Mouse (Mus musculus): ENCODE measurements around the gene Vat1.
A peak's percentile ranks its signal among the peaks of the same experiment; 100 is the strongest.
"Not testable (repeated sequence)": the region's sequence is repeated elsewhere in the genome, so short reads cannot be mapped to it uniquely, and the experiment has no call there.

Vat1 gene

GRCm38 (mm10) chr11:101465101-101465868 is 745 bp downstream of the Vat1 start:
- DNase-seq = peak; percentile 37

- DNase-seq = no peak
Measured at GRCm38 (mm10) chr11:101464211-101465100, 1.6 kb downstream of the Vat1 start, which contains the start of gene Rnd2. TSS of gene Rnd2 (plus strand) at chr11:101464999.

GRCm38 (mm10) chr11:101462583-101463440 is 3.2 kb downstream of the Vat1 start:
- DNase-seq = no peak

GRCm38 (mm10) chr11:101462141-101462540 is 3.9 kb downstream of the Vat1 start:
- no peak for DNase-seq

- DNase-seq = no peak
Measured at GRCm38 (mm10) chr11:101460321-101460720, 5.7 kb downstream of the Vat1 start.

GRCm38 (mm10) chr11:101459716-101460115 is 6.3 kb downstream of the Vat1 start:
- DNase-seq = no peak

- no peak for DNase-seq
Measured at GRCm38 (mm10) chr11:101458217-101458616, 7.8 kb downstream of the Vat1 start.

GRCm38 (mm10) chr11:101457631-101458030 is 8.4 kb downstream of the Vat1 start:
- no peak for DNase-seq

- DNase-seq = no peak
Measured at GRCm38 (mm10) chr11:101455627-101456026, 10.4 kb downstream of the Vat1 start.

GRCm38 (mm10) chr11:101454702-101455101 is 11.3 kb downstream of the Vat1 start:
- no peak for DNase-seq

GRCm38 (mm10) chr11:101452093-101452774 is 13.8 kb downstream of the Vat1 start:
- no peak for DNase-seq

GRCm38 (mm10) chr11:101451536-101451935 is 14.5 kb downstream of the Vat1 start:
- DNase-seq = no peak

GRCm38 (mm10) chr11:101450394-101450793 is 15.6 kb downstream of the Vat1 start:
- DNase-seq = no peak

- DNase-seq = not testable (repeated sequence)
Measured at GRCm38 (mm10) chr11:101449596-101449995, 16.4 kb downstream of the Vat1 start.

- DNase-seq = no peak
Measured at GRCm38 (mm10) chr11:101448899-101449298, 17.1 kb downstream of the Vat1 start.

GRCm38 (mm10) chr11:101448274-101448746 is 17.7 kb downstream of the Vat1 start, which contains the start of gene Ifi35:
TSS of gene Ifi35 (plus strand) at chr11:101448407.
- no peak for DNase-seq

- no peak for DNase-seq
Measured at GRCm38 (mm10) chr11:101447786-101448185, 18.2 kb downstream of the Vat1 start.

- not testable (repeated sequence) for DNase-seq
Measured at GRCm38 (mm10) chr11:101446860-101447259, 19.2 kb downstream of the Vat1 start.

GRCm38 (mm10) chr11:101446319-101446718 is 19.7 kb downstream of the Vat1 start:
- DNase-seq = no peak

GRCm38 (mm10) chr11:101442760-101443159 is 23.3 kb downstream of the Vat1 start:
- no peak for DNase-seq

GRCm38 (mm10) chr11:101442127-101442693 is 23.8 kb downstream of the Vat1 start, which contains the start of gene Rpl27:
TSS of gene Rpl27 (plus strand) at chr11:101442298.
- DNase-seq = peak; percentile 94

All from right cerebral cortex, postnatal 14 days (tissue).